Mouse (Mus musculus): ENCODE results near the gene Gm45844. TPM values are rescaled to one million over a fixed set of nuclear protein-coding genes. Genes with fewer than 3 reads are reported as not detected.
"Not testable (repeated sequence)": the region's sequence is repeated elsewhere in the genome, so short reads cannot be mapped to it uniquely, and the experiment has no call there.

Gm45844 gene
- 1 to 10 TPM; 3.0 to 4.0 TPM for total RNA-seq (2021)
- long read RNA-seq, experiment 1: 0 reads
- long read RNA-seq, experiment 2, partial matches to known transcripts: 1 of 11 reads
- long read RNA-seq, experiment 2, other reads (novel, unspliced or antisense): 10 of 11 reads

GRCm38 (mm10) chr7:7277966-7278567 lies at the start of gene Gm45844:
Gene Gm45844 (minus strand): TSS chr7:7278289.
- DNase-seq (ENCODE audit: low spot score in 2 of 2): peak; percentile 84 to 87

- DNase-seq (ENCODE audit: low spot score in 2 of 2): peak; percentile 38 to 40
Observed at GRCm38 (mm10) chr7:7295595-7295994, 17.5 kb upstream of the Gm45844 start.

GRCm38 (mm10) chr7:7281383-7281782 lies 3.3 kb upstream of the Gm45844 start:
- no peak for DNase-seq (ENCODE audit: low spot score in 2 of 2)

GRCm38 (mm10) chr7:7277556-7277955 lies 533 bp downstream of the Gm45844 start:
- DNase-seq (ENCODE audit: low spot score in 2 of 2): peak; percentile 19 to 32

- DNase-seq (ENCODE audit: low spot score in 2 of 2): not testable (repeated sequence)
Observed at GRCm38 (mm10) chr7:7247228-7247627, 30.9 kb downstream of the Gm45844 start, which contains the start of gene Vmn2r29. Gene Vmn2r29 (minus strand): TSS chr7:7247328.

GRCm38 (mm10) chr7:7209313-7210151 lies 68.6 kb downstream of the Gm45844 start, which contains the start of gene Zfp772:
Gene Zfp772 (minus strand): TSS chr7:7209998.
- peak in 1 of 2 experiments; percentile 24 for DNase-seq (ENCODE audit: low spot score in 2 of 2)

- peak; percentile 59 to 71 for DNase-seq (ENCODE audit: low spot score in 2 of 2)
Observed at GRCm38 (mm10) chr7:7188191-7188942, 89.7 kb downstream of the Gm45844 start.

- DNase-seq (ENCODE audit: low spot score in 2 of 2): no peak
Observed at GRCm38 (mm10) chr7:7187417-7188190, 90.5 kb downstream of the Gm45844 start.

GRCm38 (mm10) chr7:7185897-7186296 lies 92.2 kb downstream of the Gm45844 start:
- DNase-seq (ENCODE audit: low spot score in 2 of 2): no peak

- peak; percentile 37 to 47 for DNase-seq (ENCODE audit: low spot score in 2 of 2)
Observed at GRCm38 (mm10) chr7:7171227-7172147, 106.6 kb downstream of the Gm45844 start, which contains the start of gene Zfp418. Gene Zfp418 (plus strand): TSS chr7:7171330.

Small RNA genes lying within 50 kb of the gene (microRNA-seq; reads per million reads assigned to microRNA genes)
- 7.1 to 10.4 reads per million in 2 experiments for gene Mir5620 (ENCODE audit: borderline number of aligned reads in 2 of 2)

Other genes starting within 250 kb of the Gm45844 start
- gene Zfp954, start 156.8 kb downstream of the Gm45844 start, total RNA-seq (2021): 10 to 100 TPM; 11.8 to 16.1 TPM
- under 1 TPM; 0.77 to 0.96 TPM for gene Zfp773, start 141.5 kb downstream of the Gm45844 start, total RNA-seq (2021)
- 1 to 10 TPM; 3.1 to 3.2 TPM for gene Zfp418, start 107.0 kb downstream of the Gm45844 start, total RNA-seq (2021)
- 1 to 10 TPM; 4.0 to 4.8 TPM for gene Zfp772, start 68.3 kb downstream of the Gm45844 start, total RNA-seq (2021)
- 1 to 10 TPM in 1 of 2 experiments, under 1 TPM in 1; 0.80 to 1.3 TPM for gene Vmn2r29, start 31.0 kb downstream of the Gm45844 start, total RNA-seq (2021)
- gene Clcn4, start 22.6 kb upstream of the Gm45844 start, total RNA-seq (2021): 10 to 100 TPM; 50.8 to 78.4 TPM
- under 1 TPM in 1 of 2 experiments, not detected in 1; 0.07 TPM for gene Vmn2r30, start 59.3 kb upstream of the Gm45844 start, total RNA-seq (2021)
- gene Gm45783, start 96.3 kb upstream of the Gm45844 start, total RNA-seq (2021): 1 to 10 TPM in 1 of 2 experiments, not detected in 1; 1.2 TPM
- gene Vmn2r31, start 121.4 kb upstream of the Gm45844 start, total RNA-seq (2021): not detected
- not detected for gene Vmn2r32, start 201.7 kb upstream of the Gm45844 start, total RNA-seq (2021)